8 mouse cellular contexts compared by ENCODE assay signal in the genomic region with DNA sequence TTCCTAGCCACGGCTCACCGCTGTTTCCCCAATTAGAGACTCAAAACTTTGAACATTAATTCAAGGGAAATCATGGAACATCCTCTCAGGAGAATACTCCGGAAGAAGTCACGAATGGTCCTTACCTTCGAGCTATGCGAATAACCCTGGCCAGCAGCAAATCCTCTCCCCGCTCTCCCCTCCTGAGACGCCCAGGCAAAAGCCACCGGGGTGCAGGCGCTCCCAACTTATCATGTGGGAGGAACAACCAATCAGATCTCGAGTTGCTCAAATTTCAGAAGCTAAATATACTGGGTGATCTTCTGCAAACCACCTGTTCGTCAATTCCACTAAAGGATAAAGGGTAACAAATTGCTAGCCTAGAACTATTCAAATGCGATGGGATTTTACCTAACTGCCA.
"Had no signal": no experiment of that assay in that cellular context is flagged by ENCODE, and none has a peak within 500 bp of the region (broad histone marks: within the 10 kb centered on the region; RNA-seq: fewer than 3 reads in every experiment).

No protein-coding gene starts in this region.

- DNase-seq: kidney, adult 8-10 months; kidney, postnatal 25 days; lung, adult 18-20 months had no signal

- H3K9ac ChIP-seq: liver, embryonic 14.5 days; midbrain, embryonic 13.5 days; neural tube, embryonic 15.5 days had no signal

- H3K4me2 ChIP-seq: midbrain, embryonic 13.5 days; neural tube, embryonic 15.5 days had no signal

- H3K9me3 ChIP-seq: midbrain, embryonic 13.5 days; neural tube, embryonic 15.5 days had no signal

- H3K36me3 ChIP-seq: midbrain, embryonic 13.5 days; neural tube, embryonic 15.5 days had no signal

- H3K27ac ChIP-seq: left cerebral cortex, adult 2 months; liver, embryonic 14.5 days; midbrain, embryonic 13.5 days; neural tube, embryonic 15.5 days; stomach, postnatal 0 days had no signal

- ATAC-seq: midbrain, embryonic 13.5 days had no signal

- H3K4me3 ChIP-seq: left cerebral cortex, adult 2 months; midbrain, embryonic 13.5 days; neural tube, embryonic 15.5 days had no signal

- H3K4me1 ChIP-seq: midbrain, embryonic 13.5 days; neural tube, embryonic 15.5 days had no signal

- H3K27me3 ChIP-seq: midbrain, embryonic 13.5 days; neural tube, embryonic 15.5 days had no signal
